Mouse (Mus musculus): Measurements from ENCODE around the gene Nkrf.
A peak's percentile ranks its signal among the peaks of the same experiment; 100 is the strongest.

The Nkrf gene

DNA sequence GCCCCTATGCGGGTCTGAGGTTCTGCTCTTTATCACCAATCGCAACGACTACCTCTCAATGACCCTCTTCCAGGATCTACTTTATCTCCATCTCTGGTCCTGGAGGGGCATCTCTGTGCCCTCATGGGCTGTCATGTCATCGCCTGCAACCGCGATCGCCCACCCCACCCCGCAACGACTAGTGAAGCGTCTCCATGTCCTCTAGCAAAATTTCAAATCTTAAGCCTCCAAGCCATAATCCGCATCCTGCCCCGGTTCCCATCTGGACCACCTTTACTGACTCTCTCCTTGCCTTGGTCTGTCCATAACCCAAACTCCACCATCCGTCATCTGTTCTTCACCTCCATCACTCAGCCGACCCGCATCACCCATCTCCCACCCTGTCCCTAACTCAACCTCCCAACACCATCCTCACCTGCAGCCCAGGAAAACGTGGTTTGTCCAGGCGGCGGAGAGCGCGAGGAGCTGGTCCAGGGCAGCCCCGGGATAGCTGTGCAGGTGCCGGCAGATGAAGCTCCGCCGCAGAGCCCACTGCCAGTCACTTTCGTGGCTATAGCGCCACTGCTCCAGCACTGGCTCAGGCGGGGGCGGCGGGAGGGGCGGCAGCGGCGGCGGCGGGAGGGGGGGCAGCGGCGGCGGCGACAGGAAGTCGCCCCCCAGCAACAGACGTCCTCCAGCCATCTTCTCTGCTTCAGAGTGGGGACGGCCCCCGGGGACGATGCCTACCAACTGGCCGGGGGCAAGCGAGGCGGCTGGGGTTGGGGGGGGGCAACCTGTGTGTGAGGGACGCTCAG lies at the start of gene Nkrf:
Nkrf (minus strand) TSS at position 579 of the 794 bp plus-strand sequence.
- DNase-seq, result peak; percentile 66

GRCm38 (mm10) chrX:36941106-36941505 lies 38.4 kb upstream of the Nkrf start:
- DNase-seq, result no peak

GRCm38 (mm10) chrX:36939806-36940413 lies 37.2 kb upstream of the Nkrf start:
- DNase-seq, result no peak

DNA sequence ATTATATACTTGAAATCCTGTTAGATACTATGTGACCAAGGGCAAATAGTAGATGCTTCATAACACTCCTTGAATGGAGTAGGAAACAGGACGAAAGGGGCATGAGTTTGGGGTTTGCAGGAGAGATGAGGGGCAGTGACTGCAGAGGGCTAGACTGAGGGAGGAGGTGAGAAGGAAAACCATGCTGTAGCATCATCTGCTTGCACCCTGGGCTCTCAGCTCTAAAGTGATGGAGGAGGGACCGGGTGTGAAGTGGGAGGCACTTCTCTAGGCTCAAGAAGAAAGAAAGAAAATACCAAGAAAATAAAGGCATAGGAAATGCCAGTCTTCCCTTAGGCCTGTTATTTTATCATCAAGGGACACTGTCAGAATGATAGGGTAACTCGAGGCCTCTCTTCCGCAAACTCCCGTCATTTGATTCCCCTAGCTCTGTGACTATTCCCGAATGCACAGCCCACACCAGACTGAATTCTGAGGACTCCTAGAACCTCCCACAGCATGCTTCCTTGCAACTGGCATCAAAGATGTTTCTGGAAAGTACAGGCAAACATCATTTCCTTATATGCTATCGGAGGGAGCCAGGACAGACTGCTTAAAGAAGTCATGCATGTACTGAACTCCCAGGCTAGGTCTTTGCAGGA lies 32.7 kb upstream of the Nkrf start:
- DNase-seq, result no peak

GRCm38 (mm10) chrX:36930574-36930973 lies 27.9 kb upstream of the Nkrf start:
- DNase-seq, result peak; percentile 37

DNA sequence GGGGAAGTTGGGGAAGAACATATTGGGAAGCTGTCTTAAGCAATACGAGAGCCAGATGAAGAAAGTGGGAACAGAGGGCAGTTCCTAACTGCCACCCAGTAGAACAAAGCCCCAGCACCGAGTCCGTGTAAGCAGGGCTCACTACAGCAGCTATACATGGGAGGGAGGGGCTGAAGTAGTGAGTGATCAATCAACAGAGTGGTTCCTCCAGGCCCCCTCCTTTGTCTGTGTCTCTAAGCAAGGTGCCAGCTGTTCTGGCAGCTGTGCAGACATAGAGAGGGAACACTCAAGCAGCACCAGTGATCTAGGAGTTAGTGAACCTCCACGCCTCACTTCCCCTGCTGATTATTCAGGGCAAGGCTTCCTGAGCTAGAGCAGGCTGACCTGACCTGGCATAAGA lies 27.0 kb upstream of the Nkrf start:
- no peak for DNase-seq

DNA sequence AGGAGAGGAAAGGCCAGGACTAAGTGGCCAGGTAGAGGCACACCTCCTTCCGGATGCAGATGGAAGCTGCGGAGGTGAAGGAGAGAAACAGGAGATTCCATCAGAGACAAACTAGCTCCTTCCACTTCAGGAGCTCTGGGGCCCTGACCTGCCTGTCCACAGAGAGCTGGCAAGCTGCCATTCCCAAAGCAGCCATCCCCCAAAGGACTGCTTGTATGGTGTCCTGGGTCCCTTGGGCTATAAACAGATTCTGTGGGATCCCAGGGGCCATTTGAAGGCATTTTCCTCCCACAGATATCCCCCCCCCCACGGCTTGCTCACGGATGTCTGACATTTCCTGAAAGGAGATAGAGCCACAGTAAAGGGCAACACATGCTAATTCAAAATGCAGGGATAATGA lies 26.1 kb upstream of the Nkrf start:
- DNase-seq, result no peak

GRCm38 (mm10) chrX:36921346-36921745 lies 18.6 kb upstream of the Nkrf start:
- no peak for DNase-seq

DNA sequence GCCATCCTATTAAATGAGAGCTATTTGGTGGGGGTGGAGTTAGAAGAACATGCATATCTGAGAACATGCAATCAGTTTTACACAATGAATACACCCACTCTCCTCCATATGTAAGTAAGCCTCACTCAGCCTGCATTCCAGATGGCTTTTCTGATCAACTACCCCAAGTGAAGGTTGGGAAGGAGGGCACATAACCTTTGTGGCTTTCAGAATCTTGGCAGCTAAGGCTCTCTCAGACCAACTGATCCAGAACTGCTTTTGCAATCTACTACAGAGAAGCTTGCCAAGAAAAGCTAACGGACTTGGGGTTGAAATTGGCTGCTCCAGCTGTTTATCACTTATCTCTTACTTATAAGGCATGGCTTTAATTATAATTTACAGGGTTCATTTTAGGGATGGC lies 15.1 kb upstream of the Nkrf start:
- no peak for DNase-seq

DNA sequence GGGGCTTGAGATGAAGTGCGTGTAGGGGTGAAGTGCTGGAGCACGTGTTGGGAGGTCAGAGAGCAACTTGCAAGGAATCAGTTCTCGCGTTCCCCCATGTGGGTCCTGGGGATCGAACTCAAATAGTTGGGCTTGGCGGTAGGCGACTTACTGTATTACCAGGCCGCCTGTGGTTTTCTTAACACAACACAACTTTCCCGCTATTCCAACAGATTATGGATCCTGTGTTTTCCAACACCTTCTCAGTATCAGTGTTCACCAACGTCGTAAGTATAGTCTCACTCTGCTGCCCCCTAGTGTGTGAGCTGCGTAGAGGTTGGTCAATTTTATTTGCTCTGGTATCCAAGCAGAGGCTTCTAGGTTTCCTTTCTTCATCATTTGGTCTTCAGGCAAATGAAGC lies 8.6 kb upstream of the Nkrf start:
- DNase-seq, result peak; percentile 73

DNA sequence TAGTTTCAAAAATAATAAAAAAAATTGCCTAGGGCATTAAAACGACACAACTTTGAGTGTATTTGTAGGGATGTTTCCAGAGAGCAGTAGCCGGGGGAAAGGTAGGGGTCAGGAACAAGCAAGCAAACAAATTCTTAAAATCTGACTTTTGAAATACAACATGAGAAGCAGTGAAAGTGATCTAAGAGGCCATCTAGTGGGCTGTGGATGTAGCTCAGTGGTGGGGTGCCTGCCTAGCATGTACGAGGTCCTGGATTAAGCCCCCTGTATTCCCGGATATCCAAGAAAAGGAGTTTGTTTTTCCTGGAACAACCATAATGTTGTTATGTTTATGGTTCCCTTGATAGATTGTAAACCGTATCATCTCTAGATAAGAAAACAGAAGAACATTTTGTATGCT lies 3.8 kb upstream of the Nkrf start:
- DNase-seq, result no peak

DNA sequence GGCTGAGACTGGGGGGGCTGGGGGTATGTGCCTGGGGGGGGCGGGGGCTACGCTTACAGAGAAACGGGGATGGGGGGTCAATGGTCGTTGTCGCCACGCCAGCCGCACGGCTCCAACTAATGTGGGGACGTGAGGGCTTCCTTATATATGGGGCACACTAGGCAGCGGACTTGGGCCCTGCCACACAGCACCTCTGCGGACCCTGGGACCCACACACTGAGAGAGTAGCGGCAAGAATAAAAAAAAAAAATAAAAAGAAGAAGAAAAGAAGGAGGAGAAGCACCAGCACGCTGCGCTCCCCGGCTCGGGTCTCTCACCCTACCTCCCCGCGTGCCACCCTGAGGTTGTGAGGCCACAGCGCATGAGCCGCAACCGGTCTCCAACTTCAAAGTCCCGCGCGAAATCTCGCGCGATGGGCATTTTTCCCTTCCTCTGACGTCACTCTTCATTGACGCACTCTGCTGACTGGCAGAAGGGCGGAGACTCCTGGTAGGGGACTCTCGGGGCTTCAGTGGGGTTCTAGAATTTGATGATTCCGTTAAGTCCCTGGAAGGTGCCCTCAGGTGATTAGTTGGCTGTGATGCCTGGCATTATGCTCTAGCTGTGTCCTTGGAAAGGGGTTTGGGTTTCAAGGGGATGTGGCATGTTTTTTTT lies 543 bp upstream of the Nkrf start:
- peak; percentile 91 for DNase-seq

DNA sequence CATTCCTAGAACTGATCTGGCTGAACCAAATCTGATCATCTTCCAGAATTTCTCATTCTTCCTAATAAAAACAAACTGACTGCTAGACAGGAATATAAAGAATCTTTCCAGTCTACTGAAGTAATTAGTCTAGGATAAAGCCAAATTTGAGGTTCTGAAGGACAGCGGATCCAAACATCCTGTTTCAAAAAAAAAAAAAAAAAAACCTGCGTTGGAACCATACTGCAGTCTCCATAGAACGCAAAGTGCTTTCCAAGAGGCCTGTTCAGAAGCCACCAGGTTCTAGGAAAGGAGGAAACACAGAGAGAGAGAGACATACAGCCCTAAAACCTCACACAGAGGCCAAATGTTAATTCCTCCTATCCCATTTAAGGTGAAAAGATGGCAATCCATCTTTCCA lies 1.0 kb downstream of the Nkrf start:
- no peak for DNase-seq

DNA sequence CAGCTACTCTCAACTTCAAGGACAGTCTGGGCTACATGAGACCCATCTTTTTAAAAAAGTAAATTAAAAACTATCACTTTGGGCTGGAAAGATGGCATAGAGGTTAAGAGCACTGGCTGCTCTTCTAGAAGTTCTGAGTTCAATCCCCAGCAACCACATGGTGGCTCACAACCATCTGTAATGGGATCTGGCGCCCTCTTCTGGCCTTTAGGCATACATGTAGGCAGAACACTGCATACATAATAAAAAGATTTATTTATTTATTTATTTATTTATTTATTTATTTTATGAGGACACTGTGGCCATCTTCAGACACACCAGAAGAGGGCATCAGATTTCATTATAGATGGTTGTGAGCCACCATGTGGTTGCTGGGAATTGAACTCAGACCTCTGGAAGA lies 3.8 kb downstream of the Nkrf start:
- peak; percentile 38 for DNase-seq

DNA sequence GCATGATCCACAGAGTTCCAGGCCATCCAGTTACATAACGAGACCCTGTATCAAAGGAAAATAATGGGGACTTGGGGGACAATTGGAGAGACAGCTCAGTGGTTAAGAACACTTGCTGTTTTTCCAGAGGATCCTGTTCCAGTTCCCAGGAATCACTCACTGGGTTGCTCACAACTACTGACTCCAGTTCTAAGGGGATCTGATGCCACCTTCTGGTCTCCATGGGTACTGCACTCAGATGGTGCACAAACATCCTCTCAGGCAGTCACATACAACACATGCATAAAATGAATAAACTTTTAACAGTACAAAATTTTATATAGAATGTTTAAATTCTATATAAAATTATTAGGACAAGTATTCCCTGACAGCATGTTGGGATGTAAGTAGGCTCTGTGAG lies 18.0 kb downstream of the Nkrf start:
- peak; percentile 57 for DNase-seq

- DNase-seq, result no peak
These were observed 28.0 kb downstream of the Nkrf start for GRCm38 (mm10) chrX:36874704-36875128.

DNA sequence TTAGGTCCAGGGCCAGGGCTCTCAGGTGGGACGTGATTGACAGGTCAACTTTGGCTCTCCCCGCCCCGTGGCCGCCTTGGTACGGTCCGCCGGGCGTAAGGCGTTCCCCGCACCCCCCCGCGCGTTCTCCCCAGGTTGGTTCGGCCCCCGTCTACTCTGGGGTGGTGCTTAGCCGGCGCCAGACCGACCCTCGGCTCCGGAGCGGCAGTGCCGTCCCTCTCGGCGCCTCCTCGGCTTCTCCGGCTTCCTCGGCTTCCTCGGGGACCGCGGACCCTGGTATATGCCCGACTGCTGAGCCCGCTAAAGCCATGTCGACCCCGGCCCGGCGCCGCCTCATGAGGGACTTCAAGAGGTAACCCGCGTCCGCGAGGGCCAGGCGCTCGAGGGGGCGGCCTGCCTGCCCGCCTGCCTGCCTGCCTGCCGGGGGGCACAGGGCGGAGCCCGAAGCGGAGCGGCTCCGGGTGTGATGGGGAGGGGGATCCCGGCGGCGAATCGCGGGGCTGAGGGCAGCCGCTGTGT lies 28.5 kb downstream of the Nkrf start:
- peak; percentile 94 for DNase-seq

DNA sequence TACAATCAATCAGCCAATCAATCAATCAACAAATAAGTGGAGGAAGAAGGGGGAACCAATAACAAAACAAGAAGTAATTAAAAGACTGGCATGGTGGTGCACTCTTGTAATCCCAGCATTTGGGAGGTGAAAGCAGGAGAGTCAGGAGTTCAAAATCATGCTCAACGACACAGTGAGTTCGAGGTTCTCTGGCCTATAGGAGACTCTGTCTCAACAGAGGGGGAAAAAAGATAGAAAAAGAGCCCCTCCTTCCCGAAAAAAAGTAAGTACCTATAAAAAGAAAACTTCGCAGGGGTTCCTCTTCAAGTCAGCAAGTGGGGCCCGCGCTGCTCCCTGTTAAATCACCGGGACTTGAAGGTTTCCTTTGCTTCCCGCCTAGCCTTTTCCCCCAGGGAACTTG lies 28.9 kb downstream of the Nkrf start, which contains the start of the genes Ube2a and C330007P06Rik:
Ube2a (plus strand) TSS at position 136 of the 400 bp plus-strand sequence.
C330007P06Rik (minus strand) TSS at position 347 of the 400 bp plus-strand sequence.
- DNase-seq, result no peak

DNA sequence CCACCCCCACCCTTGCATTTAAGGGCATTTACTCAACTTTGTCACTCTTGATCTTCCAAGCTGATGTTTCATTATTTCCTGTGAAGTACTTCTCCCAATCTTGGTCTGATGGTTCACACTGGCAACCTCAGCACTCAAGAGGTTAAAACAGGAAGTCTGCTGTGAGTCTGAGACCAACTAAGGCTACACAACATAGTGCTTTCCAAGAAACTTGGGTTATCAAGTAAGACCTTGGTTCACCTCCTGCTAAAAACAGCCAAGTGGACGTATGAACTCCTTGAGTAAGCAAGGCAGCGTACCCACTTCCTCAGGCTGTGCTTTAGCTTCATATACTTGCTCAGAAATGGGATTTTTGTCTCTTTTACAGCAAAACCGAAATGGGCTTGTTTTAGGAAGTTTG lies 32.3 kb downstream of the Nkrf start:
- no peak for DNase-seq

DNA sequence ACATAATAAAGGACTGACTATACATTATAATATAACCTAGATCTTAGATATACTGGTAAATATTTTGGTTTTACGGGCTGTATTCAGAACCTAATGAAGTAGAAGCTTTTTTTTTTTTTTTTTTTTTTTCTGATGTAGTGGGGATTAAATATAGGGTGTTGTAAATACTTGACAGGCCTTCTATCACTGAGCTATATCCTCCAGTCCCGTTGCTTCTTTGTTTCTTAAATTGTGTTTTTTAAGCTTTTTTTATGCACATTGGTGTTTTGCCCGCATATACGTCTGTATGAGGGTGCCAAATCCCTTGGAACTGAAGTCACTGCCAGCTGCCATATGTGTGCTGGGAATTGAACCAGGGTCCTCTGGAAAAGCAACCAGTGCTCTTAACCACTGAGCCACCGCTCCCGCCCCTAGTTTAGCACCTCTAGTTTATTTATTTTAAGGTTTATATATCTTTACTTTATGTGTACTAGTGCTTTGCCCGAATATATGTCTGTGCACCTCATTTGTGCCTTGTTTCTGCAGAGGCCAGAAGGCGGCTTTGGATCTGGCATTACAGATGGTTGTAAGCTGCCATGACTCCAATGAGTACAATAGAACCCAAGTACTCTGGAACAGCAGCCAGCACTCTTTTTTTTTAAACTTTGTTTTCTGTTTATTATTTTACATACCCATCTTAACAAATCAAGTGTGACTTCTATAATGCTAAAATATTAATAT lies 37.9 kb downstream of the Nkrf start:
- peak; percentile 8 for DNase-seq

- peak; percentile 80 for DNase-seq
These were observed 38.7 kb downstream of the Nkrf start for GRCm38 (mm10) chrX:36863766-36864608.

All from thymus, postnatal 4 days (tissue).